Comparison of ENCODE assay signal across 7 mouse cellular contexts in the genomic region with DNA sequence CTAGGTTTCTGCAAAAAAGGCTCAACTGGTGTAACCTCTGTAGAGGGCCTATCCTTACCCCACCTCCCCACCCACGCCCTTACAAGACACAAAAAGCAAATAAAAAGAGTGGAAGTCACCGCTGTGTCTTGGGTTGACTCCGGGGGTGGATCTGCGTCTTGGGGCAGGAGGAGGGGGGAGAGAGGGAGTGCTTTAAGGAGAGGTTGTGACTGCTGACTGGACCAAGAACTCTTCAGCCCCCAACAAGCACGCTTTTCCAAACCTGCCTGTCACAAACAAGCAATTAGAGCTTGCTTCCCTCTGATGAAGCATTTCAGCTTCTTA. TPM values are rescaled to one million over a fixed set of nuclear protein-coding genes. Genes with fewer than 3 reads are reported as not detected.
DNase-seq lines count a peak whose midpoint lies in the region; ATAC-seq lines count a peak whose summit lies in the region.

No protein-coding gene starts in this region.

- no peak for DNase-seq in neural tube, embryonic 11.5 days (ENCODE audit: low spot score)
- DNase-seq in neural tube, embryonic 10.5 days (ENCODE audit: extremely low spot score, low spot score) = no peak
- no peak for DNase-seq in hindbrain, embryonic 11.5 days (ENCODE audit: low spot score)
- DNase-seq in midbrain, embryonic 10.5 days (ENCODE audit: low spot score) = no peak
- DNase-seq in frontal cortex, adult 2 months (ENCODE audit: extremely low spot score in 1 of 2, low spot score in 1 of 2) = no peak
- no peak for DNase-seq in gastrocnemius, adult 8-10 months (ENCODE audit: low spot score in 2 of 2)
- DNase-seq in right cerebral cortex, postnatal 4 days = no peak

- H3K4me2 ChIP-seq in neural tube, embryonic 11.5 days (ENCODE audit: low read depth) = peak overlapping the region; percentile 92; the same call in 1 of the 2 replicates
- peak overlapping the region; percentile 60; the same call in 1 of the 2 replicates for H3K4me2 ChIP-seq in hindbrain, embryonic 11.5 days (replicated peaks; ENCODE audit: low read depth, low read length)

- H3K9me3 ChIP-seq in neural tube, embryonic 11.5 days (ENCODE audit: control insufficient read depth, low read length) = no peaks in the 10 kb centered on the region
- H3K9me3 ChIP-seq in hindbrain, embryonic 11.5 days (ENCODE audit: control insufficient read depth, low read length) = no peaks in the 10 kb centered on the region
- H3K9me3 ChIP-seq in midbrain, embryonic 10.5 days (replicated peaks) = no peaks in the 10 kb centered on the region

- no peak overlapping the region for H3K4me3 ChIP-seq in neural tube, embryonic 11.5 days (ENCODE audit: low read depth, low read length)
- peak overlapping the region; percentile 67; the same call in 1 of the 2 replicates for H3K4me3 ChIP-seq in hindbrain, embryonic 11.5 days (ENCODE audit: low read depth, low read length)
- peak overlapping the region; percentile 64 for H3K4me3 ChIP-seq in midbrain, embryonic 10.5 days

- no peak overlapping the region for H3K27ac ChIP-seq in neural tube, embryonic 11.5 days (ENCODE audit: low read depth, low read length)
- no peak overlapping the region for H3K27ac ChIP-seq in hindbrain, embryonic 11.5 days (ENCODE audit: low read depth, low read length)
- H3K27ac ChIP-seq in midbrain, embryonic 10.5 days (replicated peaks) = peak overlapping the region; percentile 94

- H3K27me3 ChIP-seq in neural tube, embryonic 11.5 days (ENCODE audit: control insufficient read depth, insufficient read depth, low read length) = peaks cover 38% of the 10 kb centered on the region
- peaks cover 35% of the 10 kb centered on the region for H3K27me3 ChIP-seq in hindbrain, embryonic 11.5 days (ENCODE audit: control insufficient read depth, insufficient read depth, low read length)
- peaks cover 55% of the 10 kb centered on the region for H3K27me3 ChIP-seq in midbrain, embryonic 10.5 days (ENCODE audit: low read depth, poor library complexity, severe bottlenecking)

- H3K9ac ChIP-seq in neural tube, embryonic 11.5 days (ENCODE audit: low read length) = no peak overlapping the region
- H3K9ac ChIP-seq in hindbrain, embryonic 11.5 days (ENCODE audit: low read depth, low read length) = no peak overlapping the region

- no peak for ATAC-seq in neural tube, embryonic 11.5 days (ENCODE audit: insufficient read depth, low FRiP score, low TSS enrichment)
- ATAC-seq in hindbrain, embryonic 11.5 days (ENCODE audit: low FRiP score) = no peak

- H3K4me1 ChIP-seq in neural tube, embryonic 11.5 days (ENCODE audit: control insufficient read depth, insufficient read depth, low read length) = peaks cover 19% of the 10 kb centered on the region
- H3K4me1 ChIP-seq in hindbrain, embryonic 11.5 days (replicated peaks; ENCODE audit: control insufficient read depth, insufficient read depth, low read length) = peaks cover 32% of the 10 kb centered on the region
- peaks cover 74% of the 10 kb centered on the region for H3K4me1 ChIP-seq in midbrain, embryonic 10.5 days

- 27% methylated on average over 5 of the region's 5 CpGs for WGBS in neural tube, embryonic 11.5 days
- WGBS in hindbrain, embryonic 11.5 days = 30% methylated on average over 5 of the region's 5 CpGs
- 16% methylated on average over 5 of the region's 5 CpGs for WGBS in midbrain, embryonic 10.5 days

- no peaks in the 10 kb centered on the region for H3K36me3 ChIP-seq in neural tube, embryonic 11.5 days (ENCODE audit: control insufficient read depth, insufficient read depth, low read length)
- H3K36me3 ChIP-seq in hindbrain, embryonic 11.5 days (ENCODE audit: control insufficient read depth, insufficient read depth, low read length) = no peaks in the 10 kb centered on the region
- H3K36me3 ChIP-seq in midbrain, embryonic 10.5 days = peaks cover 11% of the 10 kb centered on the region

RNA-seq across cellular contexts. Expression of gene Ppt2, which starts 0.3 kb away (rescaled TPM):
- 27.6 and 30.3 TPM in 2 replicates for polyA plus RNA-seq in neural tube, embryonic 11.5 days (2014; fragmentation: Nextera tagmentation; extraction: Ambion mirVana)
- polyA plus RNA-seq in hindbrain, embryonic 11.5 days (2014; fragmentation: Nextera tagmentation; extraction: Ambion mirVana) = 23.6 and 26.0 TPM in 2 replicates
- 22.5 and 23.6 TPM in 2 replicates for polyA plus RNA-seq in midbrain, embryonic 10.5 days (2016; fragmentation: Nextera tagmentation; extraction: Ambion mirVana)
- polyA plus RNA-seq in frontal cortex, adult 2 months (2012; rRNA removed) = 41.9 and 43.0 TPM in 2 replicates
- 10 to 100 TPM; 38.0 to 40.7 (median 39.9) TPM for total RNA-seq in gastrocnemius, adult 8-10 months (2022)

RNA-seq across cellular contexts. Expression of gene Prrt1, which starts 0.7 kb away (rescaled TPM):
- 0.57 and 0.87 TPM in 2 replicates for polyA plus RNA-seq in neural tube, embryonic 11.5 days (2014; fragmentation: Nextera tagmentation; extraction: Ambion mirVana)
- 1.0 and 2.0 TPM in 2 replicates for polyA plus RNA-seq in hindbrain, embryonic 11.5 days (2014; fragmentation: Nextera tagmentation; extraction: Ambion mirVana)
- polyA plus RNA-seq in midbrain, embryonic 10.5 days (2016; fragmentation: Nextera tagmentation; extraction: Ambion mirVana) = 0.54 and 1.2 TPM in 2 replicates
- 150 and 179 TPM in 2 replicates for polyA plus RNA-seq in frontal cortex, adult 2 months (2012; rRNA removed)
- under 1 TPM in 3 of 4 experiments, not detected in 1; 0.12 to 0.35 (median 0.25) TPM for total RNA-seq in gastrocnemius, adult 8-10 months (2022)

RNA-seq across cellular contexts. Expression of gene Egfl8, which starts 12.8 kb away (rescaled TPM):
- polyA plus RNA-seq in neural tube, embryonic 11.5 days (2014; fragmentation: Nextera tagmentation; extraction: Ambion mirVana) = 10.2 and 12.1 TPM in 2 replicates
- polyA plus RNA-seq in hindbrain, embryonic 11.5 days (2014; fragmentation: Nextera tagmentation; extraction: Ambion mirVana) = 4.4 and 4.7 TPM in 2 replicates
- 4.3 TPM in 2 replicates for polyA plus RNA-seq in midbrain, embryonic 10.5 days (2016; fragmentation: Nextera tagmentation; extraction: Ambion mirVana)
- polyA plus RNA-seq in frontal cortex, adult 2 months (2012; rRNA removed) = 9.7 and 10.5 TPM in 2 replicates
- total RNA-seq in gastrocnemius, adult 8-10 months (2022) = 1 to 10 TPM in 3 of 4 experiments, under 1 TPM in 1; 0.77 to 1.4 (median 1.1) TPM

RNA-seq across cellular contexts. Expression of gene Fkbpl, which starts 16.0 kb away (rescaled TPM):
- 15.5 and 17.6 TPM in 2 replicates for polyA plus RNA-seq in neural tube, embryonic 11.5 days (2014; fragmentation: Nextera tagmentation; extraction: Ambion mirVana)
- 16.4 and 17.2 TPM in 2 replicates for polyA plus RNA-seq in hindbrain, embryonic 11.5 days (2014; fragmentation: Nextera tagmentation; extraction: Ambion mirVana)
- polyA plus RNA-seq in midbrain, embryonic 10.5 days (2016; fragmentation: Nextera tagmentation; extraction: Ambion mirVana) = 16.8 and 18.9 TPM in 2 replicates
- polyA plus RNA-seq in frontal cortex, adult 2 months (2012; rRNA removed) = 6.7 and 7.9 TPM in 2 replicates
- 1 to 10 TPM; 5.3 to 9.4 (median 8.9) TPM for total RNA-seq in gastrocnemius, adult 8-10 months (2022)

RNA-seq across cellular contexts. Expression of gene Atf6b, which starts 18.3 kb away (rescaled TPM):
- 78.3 and 88.4 TPM in 2 replicates for polyA plus RNA-seq in neural tube, embryonic 11.5 days (2014; fragmentation: Nextera tagmentation; extraction: Ambion mirVana)
- 61.9 and 67.5 TPM in 2 replicates for polyA plus RNA-seq in hindbrain, embryonic 11.5 days (2014; fragmentation: Nextera tagmentation; extraction: Ambion mirVana)
- polyA plus RNA-seq in midbrain, embryonic 10.5 days (2016; fragmentation: Nextera tagmentation; extraction: Ambion mirVana) = 111 and 123 TPM in 2 replicates
- polyA plus RNA-seq in frontal cortex, adult 2 months (2012; rRNA removed) = 57.7 and 59.6 TPM in 2 replicates
- total RNA-seq in gastrocnemius, adult 8-10 months (2022) = 1 to 10 TPM; 5.4 to 7.6 (median 6.3) TPM

Comparison
In these comparisons a context has a peak if more than half of its experiments do, and no peak if none do; other contexts are left out.
1. RNA of gene Prrt1, which starts 0.7 kb away (polyA plus RNA-seq): 150 to 179 TPM in frontal cortex, adult 2 months; 1.0 to 2.0 TPM in hindbrain, embryonic 11.5 days, 0.57 to 0.87 TPM in neural tube, embryonic 11.5 days and 0.54 to 1.2 TPM in midbrain, embryonic 10.5 days; every median in the first group is over 10 times any median in the second.